In genomic region chr16:5255081-5255740, GRCm38 (mm10) we compare ENCODE assay signal across 8 mouse cellular contexts. TPM values are rescaled to one million over a fixed set of nuclear protein-coding genes. Genes with fewer than 3 reads are reported as not detected.
A peak's percentile ranks its signal among the peaks of the same experiment; 100 is the strongest.
DNase-seq lines count a peak whose midpoint lies in the region; ATAC-seq and TF ChIP-seq lines count a peak whose summit lies in the region.

No protein-coding gene starts in this region.

- no peaks in the 10 kb centered on the region for H3K9me3 ChIP-seq in hindbrain, embryonic 15.5 days
- H3K9me3 ChIP-seq in midbrain, embryonic 10.5 days (replicated peaks), result no peaks in the 10 kb centered on the region

- no peak for TF ChIP-seq CTCF in lung, adult 2 months (IDR thresholded peaks at IDR 0.05; ENCODE audit: insufficient read depth, low read length)

- H3K4me1 ChIP-seq in lung, adult 2 months (ENCODE audit: control insufficient read depth, insufficient read depth, low read length), result no peaks in the 10 kb centered on the region
- H3K4me1 ChIP-seq in hindbrain, embryonic 15.5 days (replicated peaks), result peaks cover 16% of the 10 kb centered on the region
- peaks cover 30% of the 10 kb centered on the region for H3K4me1 ChIP-seq in midbrain, embryonic 10.5 days

- ATAC-seq in hindbrain, embryonic 15.5 days (ENCODE audit: low FRiP score, low read depth), result no peak

- H3K27ac ChIP-seq in hindbrain, embryonic 15.5 days (replicated peaks), result peak overlapping the region; percentile 49; the same call in 1 of the 2 replicates
- H3K27ac ChIP-seq in midbrain, embryonic 10.5 days (replicated peaks), result peak overlapping the region; percentile 91

- H3K4me3 ChIP-seq in lung, adult 2 months (replicated peaks; ENCODE audit: extremely low read depth, low read depth, low read length), result peak overlapping the region; percentile 46
- H3K4me3 ChIP-seq in hindbrain, embryonic 15.5 days, result peak overlapping the region; percentile 55
- peak overlapping the region; percentile 75 for H3K4me3 ChIP-seq in midbrain, embryonic 10.5 days

- H3K36me3 ChIP-seq in hindbrain, embryonic 15.5 days, result no peaks in the 10 kb centered on the region
- peaks cover 15% of the 10 kb centered on the region for H3K36me3 ChIP-seq in midbrain, embryonic 10.5 days

- peak overlapping the region; percentile 81 for H3K4me2 ChIP-seq in hindbrain, embryonic 15.5 days

- intact Hi-C loops in left cerebral cortex, postnatal 14 days (cut with DNase I), result loop anchor here (2.0 kb wide), 1 partner anchor 52 kb away; no protein-coding TSS in a partner anchor

- TF ChIP-seq POLR2A in lung, adult 2 months (IDR thresholded peaks at IDR 0.05; ENCODE audit: borderline replicate concordance, extremely low read depth, low read depth, low read length), result no peak

- no peak for DNase-seq in lung, adult 2 months
- no peak for DNase-seq in lung, postnatal 4 days
- peak; percentile 36 for DNase-seq in c-Kit-positive CD71-positive TER-119-positive erythroid progenitor cells, embryonic 14.5 days (ENCODE audit: low spot score)
- DNase-seq in midbrain, embryonic 10.5 days (ENCODE audit: low spot score), result peak; percentile 30
- no peak for DNase-seq in adipocyte (ENCODE audit: low spot score)
- no peak for DNase-seq in left cerebral cortex, postnatal 14 days (ENCODE audit: low spot score in 2 of 2)
- no peak for DNase-seq in right cerebral cortex, adult 2 months (ENCODE audit: low spot score in 2 of 2)

- no peaks in the 10 kb centered on the region for H3K27me3 ChIP-seq in hindbrain, embryonic 15.5 days
- no peaks in the 10 kb centered on the region for H3K27me3 ChIP-seq in midbrain, embryonic 10.5 days (ENCODE audit: low read depth, poor library complexity, severe bottlenecking)

- peak overlapping the region; percentile 55 for H3K9ac ChIP-seq in hindbrain, embryonic 15.5 days

- WGBS in lung, adult 2 months, result under 1% methylated on average over 27 of the region's 27 CpGs
- WGBS in hindbrain, embryonic 15.5 days, result 2% methylated on average over 27 of the region's 27 CpGs
- 3% methylated on average over 27 of the region's 27 CpGs for WGBS in midbrain, embryonic 10.5 days

RNA-seq across cellular contexts. Expression of gene Eef2kmt, which starts 0.6 kb away (rescaled TPM):
- polyA plus RNA-seq in lung, adult 2 months (2012; rRNA removed), result 46.1 and 60.1 TPM in 2 replicates
- 9.3 and 10.7 TPM in 2 replicates for polyA plus RNA-seq in hindbrain, embryonic 15.5 days (2015; fragmentation: Nextera tagmentation; extraction: Ambion mirVana)
- 20.4 and 21.4 TPM in 2 replicates for polyA plus RNA-seq in midbrain, embryonic 10.5 days (2016; fragmentation: Nextera tagmentation; extraction: Ambion mirVana)
- total RNA-seq in left cerebral cortex, postnatal 14 days (2021), result 1 to 10 TPM; 3.7 to 4.2 TPM

RNA-seq across cellular contexts. Expression of gene Alg1, which starts 21.8 kb away (rescaled TPM):
- 64.6 and 74.1 TPM in 2 replicates for polyA plus RNA-seq in lung, adult 2 months (2012; rRNA removed)
- 35.3 and 43.6 TPM in 2 replicates for polyA plus RNA-seq in hindbrain, embryonic 15.5 days (2015; fragmentation: Nextera tagmentation; extraction: Ambion mirVana)
- 25.0 and 25.3 TPM in 2 replicates for polyA plus RNA-seq in midbrain, embryonic 10.5 days (2016; fragmentation: Nextera tagmentation; extraction: Ambion mirVana)
- 10 to 100 TPM; 26.9 to 29.7 TPM for total RNA-seq in left cerebral cortex, postnatal 14 days (2021)

RNA-seq across cellular contexts. Expression of gene AU021092, which starts 33.1 kb away (rescaled TPM):
- 122 and 139 TPM in 2 replicates for polyA plus RNA-seq in lung, adult 2 months (2012; rRNA removed)
- polyA plus RNA-seq in hindbrain, embryonic 15.5 days (2015; fragmentation: Nextera tagmentation; extraction: Ambion mirVana), result 15.6 and 16.9 TPM in 2 replicates
- 2.4 and 4.5 TPM in 2 replicates for polyA plus RNA-seq in midbrain, embryonic 10.5 days (2016; fragmentation: Nextera tagmentation; extraction: Ambion mirVana)
- 10 to 100 TPM in 1 of 2 experiments, 1 to 10 TPM in 1; 8.8 to 11.3 TPM for total RNA-seq in left cerebral cortex, postnatal 14 days (2021)

RNA-seq across cellular contexts. Expression of gene Nagpa, which starts 51.4 kb away (rescaled TPM):
- polyA plus RNA-seq in lung, adult 2 months (2012; rRNA removed), result 48.6 and 59.7 TPM in 2 replicates
- 12.2 and 13.0 TPM in 2 replicates for polyA plus RNA-seq in hindbrain, embryonic 15.5 days (2015; fragmentation: Nextera tagmentation; extraction: Ambion mirVana)
- polyA plus RNA-seq in midbrain, embryonic 10.5 days (2016; fragmentation: Nextera tagmentation; extraction: Ambion mirVana), result 16.4 and 18.9 TPM in 2 replicates
- total RNA-seq in left cerebral cortex, postnatal 14 days (2021), result 1 to 10 TPM; 7.4 to 10.0 TPM

Comparison
In these comparisons a context has a peak if more than half of its experiments do, and no peak if none do; other contexts are left out.
1. DNase-seq: peak in c-Kit-positive CD71-positive TER-119-positive erythroid progenitor cells, embryonic 14.5 days (single experiment) and midbrain, embryonic 10.5 days (single experiment); none in lung, adult 2 months (single experiment), lung, postnatal 4 days (0 of 2), adipocyte (single experiment), left cerebral cortex, postnatal 14 days (0 of 2) and right cerebral cortex, adult 2 months (0 of 2).
2. Peak in every context shown above with its lines, with median percentiles within 50 percentile points of each other: H3K4me3 ChIP-seq.